Mouse (Mus musculus) right cerebral cortex, adult 2 months (tissue): ENCODE data around the gene Ank3.
A peak's percentile ranks its signal among the peaks of the same experiment; 100 is the strongest.

ENCODE experiments used
- DNase-seq, 2 experiments: peaks; one replicate each; pipeline ENCODE4 v3.0.0; 2021 to 2022; ENCODE audit warnings: low spot score in 2 of 2

Gene Ank3

DNA sequence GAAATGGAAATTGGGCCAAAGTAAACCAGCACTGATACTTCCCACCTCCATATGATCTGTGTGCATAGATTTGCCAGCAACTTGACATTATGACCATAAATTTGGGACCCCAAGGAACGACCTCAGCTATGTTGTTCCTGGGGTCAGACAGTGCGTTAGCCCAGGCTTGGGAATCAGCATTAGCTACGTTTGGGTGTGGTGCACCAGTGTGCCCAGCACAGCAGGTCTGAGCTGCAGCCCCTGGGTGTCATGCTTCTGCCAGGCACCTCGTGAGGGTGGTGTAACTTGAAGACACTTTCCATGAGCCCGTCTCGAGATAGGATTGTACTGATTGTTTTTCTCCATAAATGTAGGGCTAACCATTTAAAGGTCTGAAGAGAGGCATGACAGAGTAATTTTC is 566.5 kb downstream of the Ank3 start:
- DNase-seq: no peak

DNA sequence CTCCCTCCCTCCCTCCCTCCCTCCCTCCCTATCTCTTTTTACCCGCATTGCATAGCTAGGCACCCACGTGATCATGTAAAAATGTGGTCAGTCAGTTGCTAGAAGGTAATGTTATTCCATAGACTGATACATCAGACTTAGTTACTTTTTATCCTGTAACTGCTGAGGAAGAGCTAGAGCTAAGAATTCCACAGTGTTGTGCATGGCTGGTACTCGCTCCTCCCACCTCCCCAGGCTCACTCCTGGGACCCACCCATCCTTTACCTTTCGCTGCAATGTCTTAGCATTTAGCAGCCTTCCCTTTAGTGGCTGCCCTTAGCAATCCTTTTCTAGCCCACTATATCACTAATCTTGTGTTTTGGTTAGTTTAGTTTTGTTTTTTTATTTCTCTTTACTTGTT is 569.4 kb downstream of the Ank3 start:
- DNase-seq: no peak

DNA sequence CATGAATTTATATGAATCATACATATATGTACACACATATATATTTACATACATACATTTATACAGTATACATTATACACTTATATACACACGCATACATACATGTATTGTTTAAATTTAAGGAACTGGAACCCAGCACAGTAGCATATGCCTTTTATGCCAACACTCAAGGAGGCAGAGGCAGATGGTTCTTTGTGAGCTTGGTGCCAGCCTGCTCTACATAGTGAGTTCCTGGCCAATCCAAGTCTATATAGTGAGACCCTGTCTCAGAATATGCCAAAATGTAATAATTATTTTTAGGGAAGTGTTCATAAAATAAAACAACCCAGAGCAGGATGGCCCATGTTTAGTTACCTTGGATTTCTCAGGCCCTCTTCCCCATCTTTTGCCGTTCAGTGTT is 581.1 kb downstream of the Ank3 start:
- DNase-seq: no peak

DNA sequence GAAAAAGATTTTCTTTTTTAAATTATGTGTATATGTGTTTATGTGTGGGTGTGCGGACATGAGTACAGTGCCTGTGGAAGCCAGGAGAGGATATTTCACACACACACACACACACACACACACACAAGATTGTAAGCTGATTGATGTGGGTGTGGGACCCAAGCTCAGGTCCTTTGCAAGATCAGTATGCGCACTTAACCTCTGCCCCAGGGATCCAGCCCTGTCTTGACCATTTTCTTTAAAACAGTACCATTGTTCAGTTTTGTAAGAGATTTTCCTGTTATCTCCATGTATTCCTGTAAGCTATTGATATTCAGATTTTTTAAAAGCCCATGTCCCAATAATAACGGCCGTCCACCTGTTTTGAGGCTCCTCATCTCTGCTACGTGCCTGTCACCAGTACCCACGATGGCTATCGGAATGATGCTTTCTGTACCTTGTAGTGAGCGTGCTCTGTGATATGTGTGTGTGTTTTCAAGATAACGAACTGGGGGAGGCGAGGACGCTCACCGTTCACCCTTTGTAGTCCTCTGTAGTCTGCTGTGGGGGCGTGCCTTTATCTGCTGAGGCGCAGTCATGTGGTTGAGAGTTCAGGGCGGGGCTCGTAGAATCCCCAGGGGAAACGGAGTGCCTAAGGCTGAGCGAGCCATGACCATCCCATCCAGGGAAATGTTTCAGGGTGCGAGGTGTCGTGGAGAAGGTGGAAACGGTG is 583.0 kb downstream of the Ank3 start:
- no peak for DNase-seq

DNA sequence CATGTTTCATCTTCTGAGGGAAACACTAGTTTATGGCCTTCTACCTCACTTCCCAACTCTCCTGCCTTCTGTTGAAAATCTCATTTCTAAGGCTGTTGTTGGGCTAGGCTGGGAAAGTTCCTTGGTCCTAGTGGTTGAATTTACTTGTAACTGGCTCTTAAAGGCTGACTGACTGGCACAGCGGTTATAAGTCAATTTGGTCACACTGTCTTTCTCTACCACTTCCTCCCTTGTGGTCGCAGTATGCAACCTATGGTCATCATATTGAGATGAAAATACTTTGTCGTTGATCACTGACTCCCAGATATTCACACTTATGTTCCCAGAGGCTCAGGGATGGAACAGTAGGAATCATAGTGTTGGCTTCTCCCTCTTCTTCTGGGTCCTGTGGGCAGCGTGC is 584.1 kb downstream of the Ank3 start:
- DNase-seq: no peak

DNA sequence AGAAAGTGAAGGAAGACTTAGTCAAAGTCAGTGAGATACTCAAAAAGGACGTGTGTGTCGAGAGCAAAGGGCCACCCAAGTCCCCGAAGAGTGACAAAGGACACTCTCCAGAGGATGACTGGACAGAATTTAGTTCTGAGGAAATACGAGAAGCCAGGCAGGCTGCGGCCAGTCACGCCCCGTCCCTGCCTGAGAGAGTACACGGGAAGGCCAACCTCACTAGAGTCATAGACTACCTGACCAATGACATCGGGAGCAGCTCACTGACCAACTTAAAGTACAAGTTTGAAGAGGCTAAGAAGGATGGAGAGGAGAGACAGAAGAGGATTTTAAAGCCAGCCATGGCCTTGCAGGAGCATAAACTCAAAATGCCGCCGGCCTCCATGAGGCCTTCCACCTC is 588.9 kb downstream of the Ank3 start:
- no peak for DNase-seq

DNA sequence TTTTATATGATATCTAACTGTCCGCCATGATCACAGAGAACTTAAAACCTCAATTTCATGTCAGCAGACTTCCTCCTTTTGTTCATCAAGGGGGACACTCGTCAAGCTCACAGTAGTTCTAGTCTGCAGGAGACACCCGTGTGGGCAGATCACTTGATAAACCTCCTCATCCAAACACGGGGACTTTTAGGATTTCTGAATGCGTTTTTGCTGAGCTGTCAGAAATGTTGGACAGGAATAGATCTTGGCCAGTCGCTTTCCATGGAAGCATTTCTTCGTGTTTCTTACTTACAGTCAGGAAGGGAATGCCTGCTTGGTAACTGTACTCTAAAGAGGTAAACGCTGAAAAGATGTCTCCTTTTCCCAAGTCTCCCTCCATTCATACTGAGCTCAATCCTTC is 598.5 kb downstream of the Ank3 start:
- DNase-seq: no peak

DNA sequence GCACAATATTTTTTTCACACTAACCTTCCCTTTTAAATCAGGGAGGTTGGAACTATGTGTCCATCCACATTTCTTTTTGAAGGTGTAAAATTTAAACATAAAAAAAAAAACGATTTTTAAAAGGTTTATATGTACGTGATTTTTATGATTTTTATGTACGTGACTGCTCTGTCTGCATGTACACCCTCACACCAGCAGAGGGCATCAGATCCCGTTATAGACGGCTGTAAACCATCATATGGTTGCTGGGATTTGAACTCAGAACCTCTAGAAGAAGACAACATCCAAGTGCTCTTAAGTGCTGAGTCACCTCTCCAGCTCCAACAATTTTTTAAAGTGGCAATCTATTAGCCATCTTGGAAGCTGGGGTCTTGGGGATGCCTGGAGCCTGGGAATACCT is 605.5 kb downstream of the Ank3 start:
- no peak for DNase-seq

- DNase-seq: no peak
Measured at GRCm38 (mm10) chr10:70004831-70005230, 606.3 kb downstream of the Ank3 start.

- no peak for DNase-seq
Measured at GRCm38 (mm10) chr10:70006380-70006779, 607.8 kb downstream of the Ank3 start.

DNA sequence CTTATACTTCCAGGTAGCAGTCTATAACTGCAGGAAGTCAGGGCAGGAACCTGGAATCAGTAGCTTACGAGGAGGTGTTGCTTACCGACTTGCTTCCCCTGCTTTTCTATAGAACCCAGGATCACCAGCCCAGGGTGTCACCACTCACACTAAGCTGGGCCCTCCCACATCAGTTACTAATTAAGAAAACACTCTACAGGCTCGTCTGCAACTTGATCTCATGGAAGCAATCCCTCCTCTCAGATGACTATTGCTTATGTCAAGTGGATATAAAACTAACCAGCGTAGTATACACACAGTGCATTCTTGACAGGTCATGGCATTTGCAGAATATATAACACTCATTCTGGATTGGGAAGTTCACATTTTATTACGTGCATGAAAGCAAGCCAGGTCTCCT is 613.2 kb downstream of the Ank3 start:
- DNase-seq: no peak

GRCm38 (mm10) chr10:70013931-70014330 is 615.4 kb downstream of the Ank3 start:
- DNase-seq: no peak

GRCm38 (mm10) chr10:70015201-70015600 is 616.6 kb downstream of the Ank3 start:
- DNase-seq: no peak

GRCm38 (mm10) chr10:70018691-70019090 is 620.1 kb downstream of the Ank3 start:
- DNase-seq: no peak

- peak; percentile 62 to 73 for DNase-seq
Measured at GRCm38 (mm10) chr10:70021667-70022066, 623.1 kb downstream of the Ank3 start.

DNA sequence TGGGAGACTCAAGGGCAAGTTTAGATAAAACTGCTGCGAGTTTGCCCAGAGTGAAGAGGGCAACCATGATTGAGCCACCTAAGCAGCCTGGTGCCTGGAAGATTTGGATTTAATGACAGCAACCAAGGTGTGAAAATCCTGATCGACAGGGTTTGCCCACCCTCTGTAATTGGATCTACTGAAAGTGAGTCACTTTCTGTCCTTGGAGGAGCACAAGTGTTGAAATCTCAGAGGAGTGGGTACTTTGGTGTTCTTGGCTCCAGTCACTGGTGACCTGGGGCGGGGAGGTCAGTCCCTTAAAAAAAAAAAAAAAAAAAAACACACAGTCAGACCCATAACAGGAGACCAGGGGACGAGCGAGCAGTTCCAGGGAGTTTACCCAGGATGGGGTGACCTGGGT is 624.0 kb downstream of the Ank3 start:
- no peak for DNase-seq

- no peak for DNase-seq
Measured at GRCm38 (mm10) chr10:70023861-70024260, 625.3 kb downstream of the Ank3 start.

GRCm38 (mm10) chr10:70031942-70032341 is 633.4 kb downstream of the Ank3 start:
- DNase-seq: peak; percentile 42 to 51

DNA sequence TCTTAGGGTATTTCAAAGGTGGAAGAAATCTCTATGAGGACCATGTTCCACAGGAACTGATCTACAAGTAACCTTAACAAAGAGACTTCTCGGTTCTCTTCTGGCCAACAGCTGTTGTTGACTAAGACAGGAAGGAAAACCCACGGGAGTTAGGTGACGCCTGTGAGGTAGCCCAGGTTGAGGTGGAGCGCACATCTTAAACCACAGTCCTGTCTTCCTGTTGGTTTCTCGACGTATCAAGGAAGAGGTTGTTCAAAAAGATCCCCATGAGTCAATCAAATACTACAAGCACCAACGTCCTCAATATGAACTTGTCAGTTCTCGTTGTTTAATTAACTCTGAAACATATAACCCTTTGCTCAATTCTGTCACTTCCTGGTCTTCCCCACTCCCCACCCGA is 634.4 kb downstream of the Ank3 start:
- DNase-seq: no peak

DNA sequence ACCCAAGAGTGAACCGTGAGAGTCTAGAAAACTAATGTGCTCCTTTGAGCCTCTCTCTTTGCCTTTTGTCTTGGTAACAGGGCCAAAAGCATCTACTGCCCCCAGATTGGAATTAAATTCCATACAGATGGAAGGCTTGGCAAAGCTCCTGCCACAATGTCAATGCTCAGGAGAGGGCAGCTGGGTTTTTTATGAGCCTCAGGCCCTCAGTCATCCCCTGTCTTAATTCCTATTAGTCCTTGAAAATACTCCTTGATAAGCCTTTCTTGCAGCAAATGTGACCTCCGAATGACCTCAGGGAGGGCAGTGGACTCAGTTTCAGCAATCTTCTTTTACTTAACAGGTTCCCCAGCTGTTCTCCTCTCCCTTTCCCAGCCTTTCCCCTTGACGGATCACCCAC is 635.3 kb downstream of the Ank3 start:
- DNase-seq: no peak

GRCm38 (mm10) chr10:70039871-70040291 is 641.3 kb downstream of the Ank3 start:
- DNase-seq: no peak

DNA sequence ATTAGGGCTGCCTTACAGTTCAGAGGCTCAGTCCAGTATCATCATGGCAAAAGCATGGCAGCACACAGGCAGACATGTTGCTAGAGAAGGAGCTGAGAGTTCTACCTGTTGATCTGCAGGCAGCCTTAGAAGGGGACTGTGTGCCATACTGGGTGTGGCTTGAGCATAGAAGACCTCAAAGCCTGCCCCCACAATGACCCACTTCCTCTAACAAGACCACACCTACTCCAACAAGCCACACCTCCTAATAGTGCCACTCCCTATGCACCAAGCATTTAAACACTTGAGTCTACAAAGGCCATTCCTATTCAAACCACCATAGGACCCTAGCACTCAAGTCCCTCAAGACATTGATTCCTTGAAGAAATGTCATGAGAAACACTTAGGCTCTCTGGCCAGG is 643.0 kb downstream of the Ank3 start:
- no peak for DNase-seq

DNA sequence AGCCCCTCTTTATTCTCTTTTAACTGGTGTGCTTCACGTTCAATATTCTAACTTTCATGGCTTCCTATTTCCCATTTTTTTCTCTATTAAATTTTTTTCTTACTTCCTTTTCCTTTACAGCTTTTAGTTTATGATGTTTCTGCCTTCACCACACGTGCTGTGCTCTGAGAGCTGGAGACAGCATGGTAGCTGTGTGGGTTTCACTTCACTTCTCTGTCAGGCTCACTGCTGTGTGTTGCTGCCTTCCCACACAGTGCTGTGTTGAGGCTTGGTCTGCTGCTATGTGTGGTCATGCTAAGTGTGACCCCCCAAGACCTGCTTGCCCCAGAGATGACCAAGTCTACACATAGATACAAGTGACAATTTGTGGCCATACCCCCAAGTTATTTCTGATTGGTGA is 647.1 kb downstream of the Ank3 start:
- no peak for DNase-seq

DNA sequence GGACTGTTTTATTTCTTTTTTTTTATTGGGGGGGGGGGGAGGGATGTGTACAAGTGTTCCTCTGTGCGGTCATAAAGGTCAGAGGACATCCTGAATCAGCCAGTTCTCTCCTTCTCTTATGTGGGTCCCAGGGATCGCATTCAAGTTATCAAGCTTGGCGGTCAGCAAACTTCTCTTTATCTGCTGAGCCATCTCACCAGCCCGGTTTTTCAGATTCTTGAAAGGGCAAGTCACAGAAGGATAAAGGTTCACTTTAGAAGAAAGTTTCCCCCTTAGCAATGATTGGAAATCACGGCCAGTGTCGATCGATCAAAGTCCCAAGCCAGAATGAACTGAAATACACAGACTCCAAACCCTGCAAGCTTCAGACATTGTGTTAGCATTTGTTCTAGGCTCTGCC is 651.2 kb downstream of the Ank3 start:
- no peak for DNase-seq
